In genomic region chr10:53527838-53528773, GRCm38 (mm10) we compare ENCODE assay signal across 8 mouse cellular contexts.
DNase-seq lines count a peak whose midpoint lies in the region; ATAC-seq lines count a peak whose summit lies in the region.
"Had no signal": no experiment of that assay in that cellular context is flagged by ENCODE, and none has a peak within 500 bp of the region (broad histone marks: within the 10 kb centered on the region; RNA-seq: fewer than 3 reads in every experiment).

No protein-coding gene starts in this region.

- no peak overlapping the region for H3K4me3 ChIP-seq in forebrain, embryonic 12.5 days (replicated peaks)
- no peak overlapping the region for H3K4me3 ChIP-seq in hindbrain, embryonic 14.5 days (replicated peaks; ENCODE audit: low read length)
- H3K4me3 ChIP-seq: liver, embryonic 13.5 days had no signal

- H3K9ac ChIP-seq in forebrain, embryonic 12.5 days, result no peak overlapping the region
- no peak overlapping the region for H3K9ac ChIP-seq in hindbrain, embryonic 14.5 days
- H3K9ac ChIP-seq: liver, embryonic 13.5 days had no signal

- no peaks in the 10 kb centered on the region for H3K9me3 ChIP-seq in forebrain, embryonic 12.5 days
- peaks cover 8% of the 10 kb centered on the region; the same call in 1 of the 2 replicates for H3K9me3 ChIP-seq in hindbrain, embryonic 14.5 days (ENCODE audit: control insufficient read depth, low read length)
- H3K9me3 ChIP-seq: liver, embryonic 13.5 days had no signal

- H3K27me3 ChIP-seq in forebrain, embryonic 12.5 days, result no peaks in the 10 kb centered on the region
- H3K27me3 ChIP-seq in hindbrain, embryonic 14.5 days (ENCODE audit: control insufficient read depth, insufficient read depth, low read length), result no peaks in the 10 kb centered on the region
- H3K27me3 ChIP-seq: liver, embryonic 13.5 days had no signal

- ATAC-seq in forebrain, embryonic 12.5 days (ENCODE audit: low FRiP score), result peak; percentile 67; the same call in 1 of the 2 replicates
- peak; percentile 79; the same call in 1 of the 2 replicates for ATAC-seq in hindbrain, embryonic 14.5 days (ENCODE audit: low FRiP score)

- H3K36me3 ChIP-seq in forebrain, embryonic 12.5 days (replicated peaks), result no peaks in the 10 kb centered on the region
- H3K36me3 ChIP-seq in hindbrain, embryonic 14.5 days (replicated peaks; ENCODE audit: control insufficient read depth, insufficient read depth), result no peaks in the 10 kb centered on the region
- H3K36me3 ChIP-seq: liver, embryonic 13.5 days had no signal

- H3K4me2 ChIP-seq in forebrain, embryonic 12.5 days, result no peak overlapping the region
- H3K4me2 ChIP-seq in hindbrain, embryonic 14.5 days (replicated peaks), result no peak overlapping the region
- H3K4me2 ChIP-seq: liver, embryonic 13.5 days had no signal

- 42% methylated on average over 6 of the region's 6 CpGs for WGBS in forebrain, embryonic 12.5 days
- WGBS in hindbrain, embryonic 14.5 days, result 35% methylated on average over 6 of the region's 6 CpGs

- no peak overlapping the region for H3K27ac ChIP-seq in forebrain, embryonic 12.5 days
- no peak overlapping the region for H3K27ac ChIP-seq in hindbrain, embryonic 14.5 days
- H3K27ac ChIP-seq: liver, embryonic 13.5 days had no signal

- no peaks in the 10 kb centered on the region for H3K4me1 ChIP-seq in forebrain, embryonic 12.5 days
- no peaks in the 10 kb centered on the region for H3K4me1 ChIP-seq in hindbrain, embryonic 14.5 days (replicated peaks; ENCODE audit: control insufficient read depth, insufficient read depth, low read length)
- H3K4me1 ChIP-seq: liver, embryonic 13.5 days had no signal

- DNase-seq in NIH3T3 (ENCODE audit: low read depth), result peak; percentile 82
- peak; percentile 46 for DNase-seq in brain, embryonic 18.5 days (ENCODE audit: low read depth, low spot score)
- DNase-seq in hindbrain, embryonic 14.5 days (ENCODE audit: low spot score), result peak; percentile 78
- peak; percentile 69 to 82 for DNase-seq in layer of hippocampus, postnatal 14 days (ENCODE audit: low spot score in 2 of 2)
- DNase-seq in lung, postnatal 25 days (ENCODE audit: low spot score), result peak; percentile 48
- DNase-seq in right cerebral cortex, postnatal 10 days (ENCODE audit: low spot score in 2 of 2), result peak; percentile 84 to 85
- DNase-seq: liver, embryonic 13.5 days had no signal
